Mouse (Mus musculus) heart, postnatal 25 days (tissue): ENCODE data around the gene Ptpn14. TPM values are rescaled to one million over a fixed set of nuclear protein-coding genes. Genes with fewer than 3 reads are reported as not detected.

Source experiments
- DNase-seq: peaks from one replicate; pipeline ENCODE4 v3.0.0; 2022; ENCODE audit warnings: low spot score
- intact Hi-C: fragments of 180-260 bp; cut with DNase I; formaldehyde crosslinking; loops from one replicate; pipeline ENCODE4 v1.15.1; 2025
- total RNA-seq, 2 experiments: library from RNA; stranded (reverse); gene quantifications; 2 replicates each; pipeline ENCODE4 v1.2.3; 2021

The Ptpn14 gene
- total RNA-seq, 2 experiments from 2014 or later: 29.4 to 30.9 TPM

DNA sequence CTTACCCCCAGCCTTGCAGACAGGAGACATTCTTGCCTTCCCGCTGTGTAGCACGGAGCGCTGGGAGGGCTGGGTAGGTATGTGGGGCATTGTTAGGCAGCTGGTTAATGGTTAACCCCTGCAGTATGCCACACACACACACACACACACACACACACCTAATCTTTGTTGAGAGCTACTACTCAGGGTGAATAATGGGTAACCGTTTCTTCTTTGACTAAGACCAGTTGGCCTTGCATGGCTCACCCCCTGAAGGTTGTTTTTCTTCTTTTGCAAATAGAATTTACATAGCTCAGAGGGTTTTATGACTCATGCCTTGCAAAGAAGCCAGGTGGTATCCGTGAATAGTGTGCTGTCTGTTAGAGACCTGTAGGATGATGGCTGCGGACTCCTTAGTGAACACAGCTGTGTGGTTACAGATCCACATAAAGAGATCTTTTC is 33.5 kb downstream of the Ptpn14 start:
- intact Hi-C loops: no loop called here
- no peak for DNase-seq

DNA sequence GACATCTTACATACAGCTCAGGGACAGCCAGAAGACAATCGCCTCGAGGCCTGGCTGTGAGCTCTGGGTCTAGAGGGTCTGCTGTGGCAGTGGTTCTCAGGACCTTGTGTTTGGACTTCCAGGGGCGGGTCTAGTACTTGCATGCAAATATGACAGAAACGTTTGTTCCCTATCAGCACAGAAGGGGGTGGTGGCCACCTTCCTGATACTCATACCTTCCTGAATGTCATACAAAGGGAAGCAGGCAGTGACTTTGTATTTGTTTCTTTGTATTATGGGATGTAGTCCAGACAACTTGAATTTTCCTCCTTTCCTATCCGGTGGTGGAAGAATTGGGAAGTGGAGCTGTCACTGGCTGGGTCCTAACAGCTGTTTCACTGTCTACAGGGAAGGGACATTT is 36.2 kb downstream of the Ptpn14 start:
- intact Hi-C loops: no loop called here
- no peak for DNase-seq

- DNase-seq: no peak
- intact Hi-C loops: no loop called here
Measured at GRCm38 (mm10) chr1:189767164-189767563, 39.1 kb downstream of the Ptpn14 start.

DNA sequence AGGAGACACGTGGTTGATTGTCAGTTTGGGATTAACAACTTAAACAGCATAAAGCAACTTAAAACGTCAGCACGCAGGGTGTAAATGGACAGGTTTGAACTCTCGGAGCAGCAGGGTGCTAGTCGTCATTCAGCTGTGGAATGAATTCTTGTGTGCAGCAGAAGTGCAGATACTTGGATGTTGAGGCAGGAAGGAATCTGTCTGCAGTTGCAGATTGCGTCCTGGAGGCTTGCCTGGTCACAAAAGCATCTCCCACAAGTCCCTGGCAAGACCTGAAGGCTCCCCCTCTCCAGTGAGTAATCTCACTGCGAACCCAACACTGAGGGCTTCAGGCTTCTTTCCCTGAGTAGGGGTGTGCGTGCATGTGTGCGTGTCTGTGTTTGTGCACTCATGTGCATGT is 39.8 kb downstream of the Ptpn14 start:
- no peak for DNase-seq
- intact Hi-C loops: no loop called here

GRCm38 (mm10) chr1:189770516-189770915 is 42.4 kb downstream of the Ptpn14 start:
- DNase-seq: no peak
- intact Hi-C loops: no loop called here

DNA sequence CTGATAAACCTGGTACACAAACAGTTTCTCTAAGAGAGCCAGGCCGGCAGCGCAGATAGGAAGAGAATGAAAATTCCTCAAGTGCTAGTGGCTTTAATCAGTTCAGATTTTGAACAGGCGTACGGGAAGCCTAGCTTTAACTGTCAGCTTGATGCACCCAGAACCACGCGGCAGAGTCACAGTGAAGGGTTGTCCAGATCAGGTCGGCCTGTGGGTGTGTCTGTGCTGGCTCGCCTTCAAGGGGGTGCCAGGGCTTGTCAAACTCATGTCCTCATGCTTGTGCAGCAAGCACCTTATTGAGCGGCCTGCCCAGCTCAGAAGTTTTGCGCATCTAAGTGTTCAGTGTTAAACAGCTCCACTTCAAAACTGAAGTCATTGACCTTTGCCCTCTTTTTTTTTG is 44.6 kb downstream of the Ptpn14 start:
- intact Hi-C loops: no loop called here
- DNase-seq: no peak

- intact Hi-C loops: loop anchor here (5.0 kb wide), 1 partner anchor 38 kb away; no protein-coding TSS in a partner anchor
- DNase-seq: no peak
Measured at GRCm38 (mm10) chr1:189774778-189775177, 46.7 kb downstream of the Ptpn14 start.

- DNase-seq: no peak
- intact Hi-C loops: loop anchor here (5.0 kb wide), 1 partner anchor 35 kb away; no protein-coding TSS in a partner anchor
Measured at GRCm38 (mm10) chr1:189777207-189777606, 49.1 kb downstream of the Ptpn14 start.

GRCm38 (mm10) chr1:189778343-189778742 is 50.3 kb downstream of the Ptpn14 start:
- intact Hi-C loops: loop anchor here (5.0 kb wide), 1 partner anchor 34 kb away; no protein-coding TSS in a partner anchor
- no peak for DNase-seq

DNA sequence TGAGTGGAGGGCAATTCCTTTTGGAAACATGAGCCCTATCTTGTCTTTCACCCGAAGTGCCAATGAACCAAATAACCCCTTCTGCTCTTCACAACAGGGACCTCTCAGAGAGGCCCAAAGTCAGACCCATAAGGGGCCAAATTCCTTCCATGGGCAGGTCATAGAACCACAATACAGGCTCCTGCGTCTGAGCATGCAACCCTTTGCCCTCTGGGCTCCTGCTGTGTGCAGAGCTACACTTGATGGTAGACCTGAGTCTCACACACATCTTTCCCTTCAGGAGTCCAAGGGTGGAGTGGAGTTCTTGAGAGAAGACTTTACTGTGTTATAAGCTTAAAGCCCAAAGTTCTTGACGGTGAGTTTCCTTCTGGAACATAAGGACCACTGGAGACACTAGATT is 51.2 kb downstream of the Ptpn14 start:
- intact Hi-C loops: loop anchor here (5.0 kb wide), 1 partner anchor 33 kb away; no protein-coding TSS in a partner anchor

GRCm38 (mm10) chr1:189781721-189782345 is 53.8 kb downstream of the Ptpn14 start:
- DNase-seq: no peak
- intact Hi-C loops: no loop called here

More for the DNA sequence above, 51.2 kb downstream of the Ptpn14 start:
- no peak for DNase-seq

GRCm38 (mm10) chr1:189782709-189783108 is 54.6 kb downstream of the Ptpn14 start:
- no peak for DNase-seq
- intact Hi-C loops: no loop called here

GRCm38 (mm10) chr1:189784503-189784902 is 56.4 kb downstream of the Ptpn14 start:
- intact Hi-C loops: no loop called here
- DNase-seq: no peak

DNA sequence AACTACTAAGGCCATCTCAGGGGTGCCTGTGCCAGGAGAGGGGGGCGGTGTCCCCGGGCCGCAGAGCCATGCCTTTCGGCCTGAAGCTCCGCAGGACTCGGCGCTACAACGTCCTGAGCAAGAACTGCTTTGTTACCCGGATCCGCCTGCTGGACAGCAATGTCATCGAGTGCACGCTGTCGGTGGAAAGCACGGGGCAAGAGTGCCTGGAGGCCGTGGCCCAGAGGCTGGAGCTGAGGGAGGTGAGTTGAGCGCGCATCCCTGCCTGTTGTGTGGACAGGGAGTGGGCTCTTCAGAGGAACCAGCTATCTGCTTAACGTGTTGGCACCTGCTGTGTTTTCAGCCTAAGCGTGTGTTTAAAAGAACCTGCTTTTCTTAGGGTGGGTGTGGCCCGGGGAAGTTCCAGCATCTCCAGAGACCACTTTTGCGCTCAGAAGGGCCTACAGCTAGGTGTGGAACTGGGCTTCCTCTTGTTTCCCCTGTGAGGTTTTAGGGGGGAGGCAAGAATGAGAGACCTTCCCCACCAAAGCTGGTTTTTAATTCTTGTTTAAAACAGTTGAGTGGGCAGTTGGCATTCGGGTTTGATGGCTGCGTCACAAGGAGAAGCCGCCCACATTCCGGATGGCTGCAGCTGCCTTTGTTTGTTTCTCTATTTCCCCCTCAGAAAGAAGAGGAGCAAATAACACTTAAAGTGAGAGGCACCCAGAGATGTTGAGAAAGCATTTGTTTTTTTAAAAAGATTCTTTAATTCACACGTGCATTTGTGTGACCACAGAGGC is 58.8 kb downstream of the Ptpn14 start:
- DNase-seq: no peak
- intact Hi-C loops: no loop called here

GRCm38 (mm10) chr1:189789545-189789944 is 61.5 kb downstream of the Ptpn14 start:
- intact Hi-C loops: no loop called here
- no peak for DNase-seq

- intact Hi-C loops: no loop called here
- no peak for DNase-seq
Measured at GRCm38 (mm10) chr1:189790666-189791065, 62.6 kb downstream of the Ptpn14 start.

DNA sequence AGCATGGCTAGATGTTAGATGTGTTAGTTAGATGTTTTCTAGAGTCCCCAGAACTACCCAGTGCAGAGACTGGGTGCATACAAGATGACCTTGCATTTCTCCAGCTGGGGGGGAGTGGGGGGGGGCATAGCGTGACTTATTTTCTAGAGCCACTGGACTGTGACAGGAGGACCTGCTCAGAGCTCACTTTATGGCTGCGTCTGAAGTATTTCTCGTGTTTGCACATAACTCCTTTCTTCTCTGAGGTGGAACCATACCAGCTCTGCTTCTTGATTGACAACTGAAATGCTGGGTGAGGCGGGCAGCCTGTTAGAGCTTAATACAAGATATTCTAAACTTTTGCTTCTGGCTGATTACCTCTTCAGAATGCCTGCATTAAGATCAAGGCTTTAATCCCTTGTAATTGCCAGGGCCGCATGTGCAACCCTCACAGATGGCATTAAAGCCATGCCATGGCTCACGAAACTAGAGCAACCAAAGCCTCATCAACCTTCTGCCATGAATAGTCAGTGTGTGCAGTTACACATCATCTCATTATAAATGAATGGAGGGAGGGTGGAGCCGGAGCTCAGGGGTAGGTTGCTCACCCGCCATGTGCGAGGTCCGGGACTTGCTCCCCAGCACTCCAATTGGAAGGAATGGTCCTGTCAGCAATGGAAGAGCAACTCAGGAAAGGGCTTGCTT is 63.6 kb downstream of the Ptpn14 start:
- no peak for DNase-seq
- intact Hi-C loops: no loop called here

GRCm38 (mm10) chr1:189792560-189793195 is 64.6 kb downstream of the Ptpn14 start:
- DNase-seq: no peak
- intact Hi-C loops: no loop called here

- no peak for DNase-seq
Measured at GRCm38 (mm10) chr1:189798949-189799348, 70.9 kb downstream of the Ptpn14 start.

More at GRCm38 (mm10) chr1:189798949-189799348, 70.9 kb downstream of the Ptpn14 start:
- intact Hi-C loops: no loop called here
